Mouse (Mus musculus): ENCODE data around the gene Olfr1014. TPM values are rescaled to one million over a fixed set of nuclear protein-coding genes. Genes with fewer than 3 reads are reported as not detected.

Gene Olfr1014
- total RNA-seq (2023; ENCODE audit: inconsistent age), result not detected in 4 replicates

DNA sequence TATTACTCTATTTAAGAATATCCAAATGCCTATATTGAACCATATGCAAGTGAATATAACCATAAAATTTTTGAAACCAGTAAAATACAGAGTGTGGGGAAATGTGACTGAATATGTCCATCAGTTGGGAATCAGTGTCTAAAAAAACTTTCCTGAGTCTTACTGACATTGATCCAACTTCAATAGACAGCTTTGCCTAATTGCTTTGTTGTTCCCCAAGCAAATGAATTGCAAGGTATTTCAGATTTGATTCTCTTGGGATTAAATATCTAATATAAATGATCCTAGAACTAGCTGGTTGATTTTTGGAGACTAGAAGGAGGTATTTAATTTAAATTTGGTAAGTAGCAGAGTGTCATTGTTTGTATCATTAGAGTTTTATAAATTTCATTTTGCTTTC, at the start of gene Olfr1014:
Gene Olfr1014, plus strand, starts transcription at position 301 of the 400 bp plus-strand sequence.

DNA sequence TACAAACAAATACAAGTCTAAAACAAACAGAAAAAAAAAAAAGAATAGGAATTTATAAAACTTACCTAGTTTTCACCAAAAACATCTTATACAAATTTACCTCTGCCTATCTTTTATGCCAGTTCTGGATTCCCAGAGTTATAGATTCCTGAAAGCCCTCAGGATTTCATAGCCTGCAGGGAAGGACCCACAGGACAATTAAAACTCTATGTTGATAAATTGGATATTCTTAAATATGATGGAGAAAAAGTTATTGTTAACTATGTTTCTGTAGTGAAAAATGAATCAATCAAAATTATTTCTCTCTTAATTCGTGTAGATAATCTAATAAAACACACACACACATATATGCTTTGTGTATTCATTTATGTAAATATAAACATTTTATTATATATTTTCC, 9.8 kb upstream of the Olfr1014 start, which contains the start of gene Olfr1012:
Gene Olfr1012, minus strand, starts transcription at position 101 of the 400 bp plus-strand sequence.

DNA sequence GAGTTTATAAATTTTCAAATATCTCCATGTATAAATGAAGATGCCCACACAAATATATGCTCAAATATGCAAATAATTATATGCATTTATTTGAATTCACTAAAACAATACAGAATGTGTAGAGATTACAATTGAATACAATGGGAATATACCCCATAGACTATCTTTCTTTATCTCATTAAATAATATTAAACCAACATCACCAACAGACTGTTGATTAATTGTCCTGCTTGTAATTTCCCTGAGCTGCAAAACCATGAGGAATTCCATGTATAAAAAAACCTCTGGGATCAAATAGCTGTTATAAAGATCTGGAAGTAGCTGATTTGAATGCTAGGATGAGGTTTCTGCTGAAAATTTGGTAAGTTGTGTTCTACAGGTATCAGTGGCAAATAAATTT, 5.7 kb upstream of the Olfr1014 start, which contains the start of gene Olfr1013:
Gene Olfr1013, plus strand, starts transcription at position 301 of the 400 bp plus-strand sequence.

DNA sequence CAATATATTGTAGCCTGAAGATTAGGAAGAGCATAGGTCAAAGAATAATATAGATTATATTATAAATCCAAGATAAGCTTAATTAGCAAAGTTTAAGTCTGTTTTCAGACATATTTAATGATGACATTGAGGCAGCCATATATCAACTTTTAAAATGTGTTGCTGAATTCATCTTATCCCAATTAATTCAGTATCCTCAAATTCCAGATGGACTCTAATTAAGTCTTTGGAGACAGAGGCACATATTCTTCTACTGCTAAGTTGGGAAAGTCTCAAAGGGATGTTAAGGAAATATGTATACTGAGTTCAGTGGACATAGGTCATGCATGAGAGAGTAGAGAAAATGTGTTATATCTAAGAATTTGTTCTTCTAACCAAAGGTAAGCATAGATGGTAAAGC, 9.2 kb downstream of the Olfr1014 start, which contains the start of gene Olfr1015:
Gene Olfr1015, plus strand, starts transcription at position 301 of the 400 bp plus-strand sequence.

DNA sequence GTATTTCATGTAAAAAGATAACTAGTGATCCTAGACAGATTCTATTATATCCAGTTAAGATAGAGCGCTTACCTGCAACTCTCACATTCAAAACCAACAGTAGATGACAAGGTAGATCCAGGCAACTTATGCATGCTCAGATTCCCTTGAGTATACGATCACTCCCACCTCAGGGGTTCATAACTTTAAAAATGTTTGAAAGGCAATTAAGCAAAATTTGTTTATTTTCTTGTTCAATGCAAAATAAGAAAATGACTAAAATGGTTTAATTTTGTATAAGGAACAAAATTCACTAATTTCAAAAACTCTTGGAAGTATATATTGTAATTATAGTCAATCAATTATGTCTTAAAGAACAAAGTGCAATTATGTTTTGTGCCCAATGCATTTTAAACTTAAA, 29.9 kb downstream of the Olfr1014 start, which contains the start of gene Olfr1016:
Gene Olfr1016, minus strand, starts transcription at position 101 of the 400 bp plus-strand sequence.

DNA sequence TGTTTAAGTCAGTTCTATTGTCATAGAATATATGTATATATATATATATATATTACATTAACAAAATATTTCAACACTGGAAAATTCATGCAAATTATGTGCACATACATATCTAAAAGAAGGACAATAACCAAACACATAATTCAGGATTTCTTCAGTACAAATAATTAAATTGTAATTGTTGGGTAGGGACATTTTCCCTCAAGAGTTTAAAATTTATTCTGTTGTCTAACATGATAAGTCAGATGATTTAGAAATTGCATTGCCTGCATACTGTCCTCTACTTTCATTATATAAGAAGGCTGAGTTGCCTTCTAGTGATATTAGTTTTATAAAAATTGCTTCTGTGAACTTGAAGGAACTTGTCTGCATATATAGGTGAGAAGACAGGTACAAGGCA, 45.7 kb downstream of the Olfr1014 start, which contains the start of gene Olfr1018:
Gene Olfr1018, plus strand, starts transcription at position 301 of the 400 bp plus-strand sequence.

Other genes with a start within 250 kb of the Olfr1014 start
- not detected in 4 replicates for gene Olfr996, start 193.5 kb upstream of the Olfr1014 start, total RNA-seq (2023; ENCODE audit: inconsistent age)
- gene Olfr998, start 183.8 kb upstream of the Olfr1014 start, total RNA-seq (2023; ENCODE audit: inconsistent age), result not detected in 4 replicates
- gene Olfr1000, start 160.8 kb upstream of the Olfr1014 start, total RNA-seq (2023; ENCODE audit: inconsistent age), result not detected in 4 replicates
- gene Olfr1002, start 122.0 kb upstream of the Olfr1014 start, total RNA-seq (2023; ENCODE audit: inconsistent age), result not detected in 4 replicates
- gene Olfr154, start 108.3 kb upstream of the Olfr1014 start, total RNA-seq (2023; ENCODE audit: inconsistent age), result not detected in 4 replicates
- gene Olfr1006, start 93.9 kb upstream of the Olfr1014 start, total RNA-seq (2023; ENCODE audit: inconsistent age), result not detected in 4 replicates
- gene Olfr1008, start 83.3 kb upstream of the Olfr1014 start, total RNA-seq (2023; ENCODE audit: inconsistent age), result not detected in 4 replicates
- gene Olfr1009, start 57.3 kb upstream of the Olfr1014 start, total RNA-seq (2023; ENCODE audit: inconsistent age), result not detected in 4 replicates
- gene Olfr1012, start 9.9 kb upstream of the Olfr1014 start, total RNA-seq (2023; ENCODE audit: inconsistent age), result not detected in 4 replicates
- gene Olfr1013, start 5.6 kb upstream of the Olfr1014 start, total RNA-seq (2023; ENCODE audit: inconsistent age), result not detected in 4 replicates
- not detected in 4 replicates for gene Olfr1015, start 9.3 kb downstream of the Olfr1014 start, total RNA-seq (2023; ENCODE audit: inconsistent age)
- gene Olfr1016, start 29.8 kb downstream of the Olfr1014 start, total RNA-seq (2023; ENCODE audit: inconsistent age), result not detected in 4 replicates
- not detected in 4 replicates for gene Olfr1018, start 45.8 kb downstream of the Olfr1014 start, total RNA-seq (2023; ENCODE audit: inconsistent age)
- gene Olfr1019, start 72.8 kb downstream of the Olfr1014 start, total RNA-seq (2023; ENCODE audit: inconsistent age), result not detected in 4 replicates
- gene Olfr1020, start 74.3 kb downstream of the Olfr1014 start, total RNA-seq (2023; ENCODE audit: inconsistent age), result not detected in 4 replicates
- gene Olfr1022, start 95.9 kb downstream of the Olfr1014 start, total RNA-seq (2023; ENCODE audit: inconsistent age), result not detected in 4 replicates
- not detected in 4 replicates for gene Olfr1023, start 112.9 kb downstream of the Olfr1014 start, total RNA-seq (2023; ENCODE audit: inconsistent age)
- gene Olfr1024, start 132.3 kb downstream of the Olfr1014 start, total RNA-seq (2023; ENCODE audit: inconsistent age), result not detected in 4 replicates
- not detected in 4 replicates for gene Olfr1025-ps1, start 142.5 kb downstream of the Olfr1014 start, total RNA-seq (2023; ENCODE audit: inconsistent age)
- gene Olfr1026, start 148.8 kb downstream of the Olfr1014 start, total RNA-seq (2023; ENCODE audit: inconsistent age), result not detected in 4 replicates
- not detected in 4 replicates for gene Olfr1028, start 177.7 kb downstream of the Olfr1014 start, total RNA-seq (2023; ENCODE audit: inconsistent age)
- 0.12 TPM in 1 of 4 replicates, not detected in the others for gene Olfr1029, start 201.2 kb downstream of the Olfr1014 start, total RNA-seq (2023; ENCODE audit: inconsistent age)
- gene Olfr1030, start 206.6 kb downstream of the Olfr1014 start, total RNA-seq (2023; ENCODE audit: inconsistent age), result not detected in 4 replicates
- gene Olfr1031, start 217.6 kb downstream of the Olfr1014 start, total RNA-seq (2023; ENCODE audit: inconsistent age), result not detected in 4 replicates
- not detected in 4 replicates for gene Olfr1032, start 232.8 kb downstream of the Olfr1014 start, total RNA-seq (2023; ENCODE audit: inconsistent age)
- not detected in 4 replicates for gene Olfr1033, start 247.9 kb downstream of the Olfr1014 start, total RNA-seq (2023; ENCODE audit: inconsistent age)

Data from B cell, adult (primary cell).